Mouse (Mus musculus) neural tube, embryonic 15.5 days (tissue): ENCODE results near the gene Gm49388. TPM values are rescaled to one million over a fixed set of nuclear protein-coding genes. Genes with fewer than 3 reads are reported as not detected.
"Not testable (repeated sequence)": the region's sequence is repeated elsewhere in the genome, so short reads cannot be mapped to it uniquely, and the experiment has no call there.

Experiments
- ATAC-seq: fragments of 200-750 bp; cut with Nextera tagmentation; 2 replicates; pipeline ENCODE4 v1.8.0; 2017; ENCODE audit warnings: mild to moderate bottlenecking, moderate TSS enrichment, moderate library complexity; ENCODE audit not compliant: low FRiP score
- H3K27ac ChIP-seq: fragments of 300-500 bp; sonication (generic); replicated peaks from 2 replicates; pipeline ENCODE4 v1.5.1; 2015; ENCODE audit warnings: mild to moderate bottlenecking, inconsistent platforms
- H3K27me3 ChIP-seq: fragments of 300-500 bp; sonication (generic); replicated peaks from 2 replicates; pipeline ENCODE4 v1.6.1; 2015; ENCODE audit warnings: inconsistent platforms
- H3K36me3 ChIP-seq: fragments of 300-500 bp; sonication (generic); 2 replicates; pipeline ENCODE4 v1.6.1; 2015; ENCODE audit warnings: inconsistent platforms
- H3K4me1 ChIP-seq: fragments of 300-500 bp; sonication (generic); 2 replicates; pipeline ENCODE4 v1.6.1; 2015; ENCODE audit warnings: inconsistent platforms
- H3K4me2 ChIP-seq: fragments of 300-500 bp; sonication (generic); 2 replicates; pipeline ENCODE4 v1.6.1; 2015; ENCODE audit warnings: inconsistent platforms, mild to moderate bottlenecking, moderate library complexity
- H3K4me3 ChIP-seq: fragments of 300-500 bp; sonication (generic); replicated peaks from 2 replicates; pipeline ENCODE4 v1.5.1; 2015; ENCODE audit warnings: mild to moderate bottlenecking, inconsistent platforms
- H3K9ac ChIP-seq: fragments of 300-500 bp; sonication (generic); replicated peaks from 2 replicates; pipeline ENCODE4 v1.6.1; 2015; ENCODE audit warnings: mild to moderate bottlenecking, inconsistent platforms
- H3K9me3 ChIP-seq: fragments of 300-500 bp; sonication (generic); replicated peaks from 2 replicates; pipeline ENCODE4 v1.6.1; 2016; ENCODE audit warnings: inconsistent platforms
- WGBS: fragments of 180-500 bp; shearing (Covaris S2); methylation state at CpG from one replicate; pipeline ENCODE4 v1.1.7; 2015; ENCODE audit warnings: mixed read lengths; 5-methylcytosine and 5-hydroxymethylcytosine counted together
- polyA plus RNA-seq: library from polyadenylated mRNA; unstranded; fragments of >200 nt; fragmentation: Nextera tagmentation; extraction: Ambion mirVana; gene quantifications from 2 replicates; pipeline ENCODE4 v1.2.1, GENCODE M21; 2015

The Gm49388 gene
- polyA plus RNA-seq, 1 experiment from 2014 or later = not detected

DNA sequence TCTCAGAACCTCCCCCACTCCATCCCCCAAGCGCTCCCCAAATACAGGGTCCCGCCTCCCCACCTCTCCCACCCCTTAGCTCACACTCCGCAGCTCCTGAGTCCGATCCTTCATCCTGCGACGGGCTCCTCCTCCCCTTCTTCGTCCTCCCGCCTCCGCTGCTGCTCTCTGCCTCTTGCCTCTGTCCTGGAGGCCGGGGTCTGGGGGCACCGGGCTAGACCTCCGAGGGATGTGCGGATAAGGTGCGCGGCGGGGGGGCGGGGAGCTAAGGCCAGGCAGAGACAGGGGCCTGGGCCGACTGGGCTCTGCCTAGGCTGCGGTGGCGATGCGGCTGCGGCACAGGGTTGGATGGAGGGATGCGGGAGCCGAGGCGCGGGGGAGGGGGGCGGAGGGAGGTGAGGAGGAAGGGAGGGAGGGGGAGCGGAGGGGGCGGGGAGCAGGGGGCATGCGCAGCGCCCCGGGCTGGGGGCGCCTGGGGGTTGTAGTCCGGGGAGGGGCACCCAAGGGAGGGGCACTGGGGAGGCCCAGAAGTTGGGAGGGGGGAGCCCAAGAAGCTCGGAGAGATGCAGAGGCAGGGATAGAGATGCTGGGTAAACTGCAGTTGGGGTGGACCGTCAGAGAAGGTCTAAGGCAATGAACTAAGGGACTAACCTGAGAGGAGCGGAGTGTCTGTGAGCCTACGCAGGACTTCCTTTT, 38.9 kb downstream of the Gm49388 start, which contains the start of the genes Stx4a and Stx1b:
Gene Stx4a, plus strand, starts transcription at position 119 of the 696 bp plus-strand sequence.
Gene Stx1b, minus strand, starts transcription at position 374 of the 696 bp plus-strand sequence.
- Histone ChIP-seq H3K4me3 (peak within 1 kb of the TSS; percentile 73), H3K36me3 (0 out of 2 replicates have a peak, but pooled peaks cover 2% of the 10 kb centered on the region), H3K4me2 (peak within 1 kb of the TSS; percentile 77), H3K4me1 (peaks cover 40% of the 10 kb centered on the region), H3K27me3 (no peaks in the 10 kb centered on the region), H3K27ac (peak within 1 kb of the TSS; percentile 95), H3K9ac (peak within 1 kb of the TSS; percentile 96), H3K9me3 (no peaks in the 10 kb centered on the region)
- WGBS = 2% methylated on average over 34 of the region's 38 CpGs
- peak; percentile 91 for ATAC-seq

DNA sequence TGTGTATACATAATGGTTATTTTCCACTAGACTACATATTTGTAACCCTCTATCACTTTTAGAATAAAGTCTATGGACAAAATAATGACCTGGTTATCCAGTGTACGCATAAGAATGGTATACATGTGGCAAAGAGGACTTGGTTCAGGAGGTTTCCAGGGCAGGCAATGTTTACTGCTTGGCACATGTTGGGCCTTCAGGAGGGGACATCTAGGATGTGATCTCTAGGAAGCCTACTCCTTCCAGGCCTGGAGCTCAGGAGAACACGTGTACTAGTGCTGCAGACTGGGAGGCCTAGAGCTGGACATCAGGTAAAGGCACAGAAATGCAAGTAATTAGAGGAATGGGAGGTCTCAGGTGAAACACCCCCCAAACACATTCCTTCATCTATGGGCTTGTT, 50.1 kb downstream of the Gm49388 start:
- no peak overlapping the region for H3K4me2 ChIP-seq
- H3K4me3 ChIP-seq = no peak overlapping the region
- no peaks in the 10 kb centered on the region for H3K9me3 ChIP-seq
- peaks cover 6% of the 10 kb centered on the region for H3K4me1 ChIP-seq
- H3K27me3 ChIP-seq = no peaks in the 10 kb centered on the region
- 87% methylated on average over 2 of the region's 2 CpGs for WGBS
- H3K36me3 ChIP-seq = no peaks in the 10 kb centered on the region
- no peak for ATAC-seq
- no peak overlapping the region for H3K27ac ChIP-seq
- no peak overlapping the region for H3K9ac ChIP-seq

DNA sequence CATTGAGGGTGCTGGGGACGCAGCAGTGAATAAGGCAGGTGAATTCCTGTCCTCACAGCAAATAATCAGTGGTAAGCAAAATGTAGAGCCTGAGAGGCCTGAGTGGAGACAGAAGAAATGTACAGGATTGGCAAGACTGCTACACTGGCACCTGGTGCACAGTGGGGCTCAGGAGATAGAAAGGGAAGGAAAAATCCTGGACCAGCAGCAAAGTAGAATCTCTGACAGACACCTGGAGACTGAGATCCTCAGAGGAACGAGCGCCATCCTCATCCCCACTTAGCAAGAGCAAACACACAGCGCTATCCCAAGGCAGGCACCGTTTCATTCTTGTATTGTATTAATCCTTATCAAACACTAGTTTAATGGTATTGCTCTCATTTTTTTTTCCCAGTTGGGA, 52.1 kb downstream of the Gm49388 start:
- H3K4me1 ChIP-seq = peaks cover 13% of the 10 kb centered on the region
- WGBS = 95% methylated on average over 5 of the region's 5 CpGs
- no peaks in the 10 kb centered on the region for H3K9me3 ChIP-seq
- H3K36me3 ChIP-seq = no peaks in the 10 kb centered on the region
- H3K4me3 ChIP-seq = no peak overlapping the region
- H3K9ac ChIP-seq = no peak overlapping the region
- no peak overlapping the region for H3K4me2 ChIP-seq
- no peak overlapping the region for H3K27ac ChIP-seq
- ATAC-seq = no peak
- H3K27me3 ChIP-seq = no peaks in the 10 kb centered on the region

DNA sequence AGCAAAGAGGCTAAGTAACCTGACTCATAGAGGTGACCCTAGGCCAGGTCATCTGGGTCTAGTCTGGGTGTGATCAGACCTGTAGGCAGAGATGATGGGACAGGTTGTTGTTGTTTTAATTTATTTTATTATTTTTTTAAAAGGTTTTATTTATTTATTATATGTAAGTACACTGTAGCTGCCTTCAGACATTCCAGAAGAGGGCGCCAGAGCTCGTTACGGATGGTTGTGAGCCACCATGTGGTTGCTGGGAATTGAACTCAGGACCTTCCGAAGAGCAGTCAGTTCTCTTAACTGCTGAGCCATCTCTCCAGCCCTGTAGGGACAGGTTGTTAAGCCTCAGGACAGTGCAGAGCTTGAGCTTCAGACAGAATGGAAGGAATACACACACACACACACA, 52.5 kb downstream of the Gm49388 start:
- not testable (repeated sequence) for ATAC-seq, H3K36me3 ChIP-seq, H3K9me3 ChIP-seq, H3K27ac ChIP-seq, H3K9ac ChIP-seq, H3K27me3 ChIP-seq, H3K4me2 ChIP-seq, H3K4me3 ChIP-seq
- H3K4me1 ChIP-seq = peaks cover 17% of the 10 kb centered on the region
- 81% methylated on average over 4 of the region's 4 CpGs for WGBS

DNA sequence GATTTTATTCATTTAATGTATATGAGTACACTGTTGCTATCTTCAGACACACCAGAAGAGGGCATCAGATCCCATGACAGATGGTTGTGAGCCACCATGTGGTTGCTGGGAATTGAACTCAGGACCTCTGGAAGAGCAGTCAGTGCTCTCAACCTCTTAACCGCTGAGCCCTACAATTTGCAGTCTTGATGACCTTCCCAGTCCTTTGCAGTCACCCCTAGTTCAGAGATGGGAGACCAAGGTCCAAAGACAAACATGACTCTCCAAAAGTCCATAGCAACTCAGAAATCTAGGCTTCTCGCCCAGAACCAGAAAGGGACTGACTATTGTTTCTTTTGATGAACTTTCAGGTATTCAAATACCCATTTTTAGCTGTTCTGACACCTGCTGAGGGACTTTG, 54.6 kb downstream of the Gm49388 start:
- H3K4me3 ChIP-seq, H3K27ac ChIP-seq, H3K36me3 ChIP-seq, H3K9me3 ChIP-seq, H3K4me2 ChIP-seq, H3K9ac ChIP-seq, ATAC-seq, H3K27me3 ChIP-seq: not testable (repeated sequence)
- 76% methylated on average over 2 of the region's 2 CpGs for WGBS
- H3K4me1 ChIP-seq = peaks cover 19% of the 10 kb centered on the region

DNA sequence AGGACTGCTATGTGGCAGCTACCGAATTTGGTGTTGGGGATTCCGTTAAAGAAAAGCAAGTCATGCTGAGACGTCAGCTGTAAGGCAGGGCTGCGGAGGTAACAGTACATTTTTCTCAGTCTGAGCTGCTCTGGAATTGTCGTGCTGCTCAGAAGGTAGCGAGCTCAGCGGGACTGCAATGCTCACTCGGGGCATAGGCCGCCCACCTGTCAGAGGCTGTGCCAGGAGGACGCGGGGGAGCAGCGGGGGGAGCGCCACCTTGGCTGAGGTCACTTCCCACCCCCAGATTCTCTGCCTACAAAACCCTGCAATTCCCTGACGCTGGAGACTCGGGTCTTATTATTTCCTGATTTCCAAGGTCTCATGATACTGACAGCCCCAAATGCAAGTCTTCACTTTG, 55.5 kb downstream of the Gm49388 start:
- H3K4me3 ChIP-seq = peak overlapping the region; percentile 64
- peaks cover 19% of the 10 kb centered on the region for H3K4me1 ChIP-seq
- peak; percentile 37; the same call in 1 of the 2 replicates for ATAC-seq
- peaks cover 7% of the 10 kb centered on the region; the same call in 1 of the 2 replicates for H3K36me3 ChIP-seq
- no peaks in the 10 kb centered on the region for H3K9me3 ChIP-seq
- H3K27ac ChIP-seq = peak overlapping the region; percentile 95
- peak overlapping the region; percentile 82 for H3K4me2 ChIP-seq
- H3K9ac ChIP-seq = peak overlapping the region; percentile 65
- 3% methylated on average over 15 of the region's 15 CpGs for WGBS
- no peaks in the 10 kb centered on the region for H3K27me3 ChIP-seq

DNA sequence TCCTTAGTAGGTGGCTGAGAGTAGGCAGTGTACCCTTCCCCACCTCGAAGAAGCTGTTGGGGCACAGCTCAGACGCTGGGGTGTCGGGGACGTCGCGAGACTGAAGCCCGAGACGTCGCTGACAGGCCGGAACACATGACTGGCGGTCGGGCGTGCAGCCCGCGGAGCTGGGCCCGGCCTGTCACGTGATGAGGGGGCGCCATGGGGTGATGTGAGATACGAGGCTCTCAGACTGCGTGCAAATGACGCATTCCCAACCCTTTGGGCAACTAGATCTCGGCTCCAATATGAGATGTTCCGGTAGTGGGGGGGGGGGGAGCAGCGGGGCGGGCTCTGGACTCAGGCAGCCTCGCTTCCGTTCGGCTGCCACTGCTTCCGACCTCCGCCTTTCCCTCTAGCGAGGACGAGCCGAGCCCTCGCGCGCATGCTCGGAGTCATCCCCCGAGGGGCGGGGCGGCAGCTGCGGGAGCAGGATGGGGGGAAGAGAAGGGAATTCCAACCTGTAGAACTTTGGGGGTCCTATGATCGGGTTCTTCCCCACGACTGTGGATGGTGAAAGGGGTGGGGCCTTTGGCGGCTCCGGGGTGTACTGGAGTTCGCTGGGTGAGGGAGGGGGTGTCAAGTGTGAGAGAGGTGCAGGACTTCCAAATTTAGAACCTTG, 56.1 kb downstream of the Gm49388 start:
- Histone ChIP-seq H3K4me1 (peaks cover 19% of the 10 kb centered on the region), H3K4me3 (peak overlapping the region; percentile 64), H3K9ac (peak overlapping the region; percentile 65), H3K9me3 (no peaks in the 10 kb centered on the region), H3K27me3 (no peaks in the 10 kb centered on the region), H3K27ac (peak overlapping the region; percentile 95), H3K4me2 (peak overlapping the region; percentile 82), H3K36me3 (peaks cover 8% of the 10 kb centered on the region; the same call in 1 of the 2 replicates)
- peak; percentile 94 for ATAC-seq
- WGBS = under 1% methylated on average over 43 of the region's 46 CpGs

DNA sequence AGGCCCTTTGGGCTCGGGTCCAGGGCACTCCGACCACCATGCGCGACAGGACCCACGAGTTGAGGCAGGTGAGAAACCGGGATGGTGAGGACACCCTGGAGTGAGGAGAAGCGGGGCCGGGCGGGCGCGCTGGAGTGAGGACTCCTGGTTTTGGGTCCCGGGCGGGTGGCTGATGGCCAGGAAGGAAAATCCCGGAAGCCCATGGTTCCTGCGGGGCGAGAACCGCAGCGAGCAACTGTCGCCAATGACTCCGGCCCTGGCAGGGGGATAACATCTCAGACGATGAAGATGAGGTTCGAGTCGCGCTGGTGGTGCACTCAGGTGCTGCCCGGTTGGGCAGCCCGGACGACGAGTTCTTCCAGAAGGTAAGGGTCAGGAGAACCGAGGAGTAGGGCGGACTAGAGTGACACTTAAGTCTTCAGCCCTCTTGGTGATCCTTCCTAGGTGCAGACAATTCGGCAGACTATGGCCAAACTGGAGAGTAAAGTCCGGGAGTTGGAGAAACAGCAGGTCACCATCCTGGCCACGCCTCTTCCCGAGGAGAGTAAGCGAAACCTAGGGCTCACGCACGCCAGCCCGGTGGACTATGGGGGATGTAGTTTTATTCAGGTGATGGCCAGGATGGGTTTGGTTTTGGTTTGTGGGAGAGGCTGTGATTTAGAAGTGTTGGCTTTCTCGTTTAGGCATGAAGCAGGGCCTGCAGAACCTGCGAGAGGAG, 56.8 kb downstream of the Gm49388 start:
- Histone ChIP-seq H3K27ac (peak overlapping the region; percentile 95), H3K4me3 (peak overlapping the region; percentile 64), H3K9ac (peak overlapping the region; percentile 42), H3K9me3 (no peaks in the 10 kb centered on the region), H3K27me3 (no peaks in the 10 kb centered on the region), H3K4me1 (peaks cover 19% of the 10 kb centered on the region), H3K36me3 (peaks cover 10% of the 10 kb centered on the region; the same call in 1 of the 2 replicates), H3K4me2 (peak overlapping the region; percentile 82)
- ATAC-seq = peak; percentile 71
- WGBS = under 1% methylated on average over 40 of the region's 40 CpGs

DNA sequence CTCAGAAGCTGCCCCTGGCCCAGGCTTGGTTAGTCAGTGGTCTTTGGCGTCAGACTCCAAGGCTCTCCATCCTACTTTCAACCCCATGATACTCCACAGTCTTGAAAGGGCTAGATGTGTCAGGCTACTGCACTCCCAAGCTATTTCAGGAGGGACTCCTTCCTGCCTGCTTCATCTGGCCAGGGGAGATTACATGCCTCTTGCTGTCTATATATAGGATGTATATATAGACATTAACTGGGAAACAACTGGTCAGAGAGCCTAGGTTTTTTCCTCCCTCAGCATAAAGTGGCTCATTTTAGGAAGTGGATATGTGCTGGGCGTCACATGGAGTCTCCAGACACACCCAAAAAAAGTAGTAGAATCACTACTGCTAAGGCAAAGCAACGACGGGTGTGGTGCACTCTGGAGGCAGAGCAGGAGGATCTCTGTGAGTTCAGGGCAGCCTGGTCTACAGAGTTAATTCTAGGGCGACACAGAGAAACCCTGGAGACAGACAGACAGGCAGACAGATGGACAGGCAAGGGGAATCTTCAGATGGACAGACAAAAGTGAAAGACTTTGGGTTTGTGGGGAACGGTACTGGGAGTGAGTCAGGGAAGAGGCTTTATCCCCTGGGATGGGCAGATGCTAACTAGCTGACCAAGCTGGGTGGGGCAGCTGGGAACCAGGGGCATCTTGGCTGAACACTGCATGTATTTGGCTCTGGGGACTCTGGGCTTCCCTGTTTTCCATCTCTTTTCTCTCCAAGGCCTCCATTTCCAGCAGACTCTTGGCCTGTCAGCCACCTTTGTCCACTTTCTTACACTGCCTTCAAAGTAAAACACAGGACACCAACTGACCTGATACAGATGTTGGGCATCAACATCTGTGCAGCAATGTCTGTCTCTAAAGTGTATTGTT, 64.8 kb downstream of the Gm49388 start:
- Histone ChIP-seq H3K27ac (no peak overlapping the region), H3K27me3 (no peaks in the 10 kb centered on the region), H3K4me1 (no peaks in the 10 kb centered on the region), H3K36me3 (peaks cover 8% of the 10 kb centered on the region), H3K4me2 (no peak overlapping the region), H3K4me3 (no peak overlapping the region), H3K9ac (no peak overlapping the region), H3K9me3 (no peaks in the 10 kb centered on the region)
- no peak for ATAC-seq
- WGBS = 76% methylated on average over 6 of the region's 6 CpGs

DNA sequence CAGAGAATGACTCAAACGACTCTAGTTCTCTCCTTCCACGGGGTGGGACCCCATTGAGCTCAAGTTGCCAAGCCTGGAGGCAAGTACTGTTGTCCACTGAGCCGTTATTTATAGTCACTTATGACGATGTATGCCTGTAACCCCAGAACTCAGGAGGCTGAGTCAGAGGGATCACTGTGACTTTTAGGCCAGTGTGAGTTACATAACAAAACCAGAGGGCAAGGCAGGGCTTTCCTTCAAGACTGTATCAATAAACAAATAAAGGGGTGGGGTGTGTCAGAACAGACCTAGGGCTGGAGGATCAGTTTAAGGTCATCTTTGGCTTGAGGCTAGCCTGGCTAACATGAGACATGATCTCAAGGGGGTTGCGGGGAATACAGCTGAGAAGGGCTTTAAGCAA, 65.5 kb downstream of the Gm49388 start:
- no peak overlapping the region for H3K4me3 ChIP-seq
- ATAC-seq = no peak
- H3K4me2 ChIP-seq = no peak overlapping the region
- H3K9me3 ChIP-seq = no peaks in the 10 kb centered on the region
- no peak overlapping the region for H3K27ac ChIP-seq
- H3K27me3 ChIP-seq = no peaks in the 10 kb centered on the region
- H3K4me1 ChIP-seq = no peaks in the 10 kb centered on the region
- no peak overlapping the region for H3K9ac ChIP-seq
- peaks cover 8% of the 10 kb centered on the region for H3K36me3 ChIP-seq
- WGBS = 73% methylated on average over 5 of the region's 5 CpGs
